Mouse (Mus musculus): Measurements from ENCODE around the gene Irf8.
"Not testable (repeated sequence)": the region's sequence is repeated elsewhere in the genome, so short reads cannot be mapped to it uniquely, and the experiment has no call there.

Gene Irf8

GRCm38 (mm10) chr8:120795944-120796635 lies 59.9 kb downstream of the Irf8 start:
- DNase-seq (ENCODE audit: low spot score in 2 of 2), result peak; percentile 80

GRCm38 (mm10) chr8:120797019-120797727 lies 61.0 kb downstream of the Irf8 start:
- peak; percentile 67 to 70 for DNase-seq (ENCODE audit: low spot score in 2 of 2)

DNA sequence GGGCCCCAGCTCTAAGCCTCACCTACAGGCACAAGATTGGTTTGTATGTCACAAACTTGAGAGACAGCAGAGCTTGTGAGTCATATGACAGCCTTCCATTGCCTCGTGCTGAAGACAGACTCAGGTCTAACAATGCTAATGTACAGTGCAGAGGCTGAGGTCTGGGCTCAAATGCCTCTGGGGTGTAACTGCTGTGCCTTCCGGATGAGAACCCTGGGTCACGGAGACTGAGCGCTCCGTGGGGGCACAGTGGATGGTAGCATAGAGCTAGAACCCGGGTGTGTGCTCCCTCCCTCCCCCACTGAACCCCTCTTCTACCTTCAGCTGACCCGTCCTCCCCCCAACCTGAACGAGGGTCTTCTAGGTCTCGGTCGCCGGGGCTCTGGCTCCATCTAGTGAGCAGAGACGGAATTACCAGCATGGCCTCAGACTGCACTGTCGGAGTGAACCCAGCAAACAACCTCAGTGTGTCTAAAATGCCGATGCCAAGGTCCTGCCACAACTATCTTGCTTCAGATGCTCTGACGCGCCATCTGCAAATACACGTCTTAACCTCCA lies 64.2 kb downstream of the Irf8 start:
- no peak for DNase-seq (ENCODE audit: low spot score in 2 of 2)

DNA sequence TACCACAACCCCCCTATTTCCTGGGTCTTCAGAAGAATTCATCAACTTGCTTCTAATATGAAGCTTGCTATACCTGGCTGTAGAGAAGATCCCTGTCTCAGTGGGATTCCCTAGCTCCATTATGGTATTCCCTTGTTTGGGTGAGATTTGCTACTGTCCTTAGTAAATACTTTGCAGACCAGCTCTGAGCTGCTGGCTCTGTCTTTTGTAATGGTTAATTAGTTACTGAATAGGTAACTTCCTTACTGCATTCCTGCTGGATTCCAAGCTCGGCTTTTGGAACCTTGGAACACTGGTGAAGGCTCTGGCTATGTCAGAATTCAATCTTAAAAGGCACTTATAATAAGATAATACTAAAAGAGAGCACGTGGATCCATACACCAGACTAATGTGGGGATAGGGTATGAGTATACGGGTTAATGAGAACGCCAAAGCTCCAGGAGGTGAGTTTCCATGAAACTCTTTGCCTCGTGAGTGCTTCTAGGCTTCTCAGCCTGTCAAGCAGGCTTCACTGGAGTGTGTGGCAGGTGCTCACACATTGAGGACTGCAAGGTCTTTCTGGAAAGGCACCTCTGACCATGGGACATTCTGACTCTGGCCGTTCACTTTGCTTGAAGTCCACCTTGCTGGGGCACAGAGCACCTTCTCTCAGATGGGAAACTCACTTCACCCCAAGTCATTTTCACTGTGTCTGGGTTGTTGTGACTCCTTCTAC lies 67.7 kb downstream of the Irf8 start:
- DNase-seq (ENCODE audit: low spot score in 2 of 2), result not testable (repeated sequence)

- no peak for DNase-seq (ENCODE audit: low spot score in 2 of 2)
Measured at GRCm38 (mm10) chr8:120804741-120805140, 68.6 kb downstream of the Irf8 start.
